Mouse (Mus musculus) intestine, embryonic 15.5 days (tissue): ENCODE measurements around the gene Usp37. TPM values are rescaled to one million over a fixed set of nuclear protein-coding genes. Genes with fewer than 3 reads are reported as not detected.
A peak's percentile ranks its signal among the peaks of the same experiment; 100 is the strongest.
"Not testable (repeated sequence)": the region's sequence is repeated elsewhere in the genome, so short reads cannot be mapped to it uniquely, and the experiment has no call there.

ENCODE experiments used
- ATAC-seq: fragments of 200-750 bp; cut with Nextera tagmentation; 2 replicates; pipeline ENCODE4 v1.8.0; 2017; ENCODE audit warnings: moderate TSS enrichment, moderate library complexity
- H3K27ac ChIP-seq: fragments of 300-500 bp; sonication (generic); 2 replicates; pipeline ENCODE4 v1.5.1; 2015; ENCODE audit warnings: mild to moderate bottlenecking, inconsistent platforms
- H3K27me3 ChIP-seq: fragments of 300-500 bp; sonication (generic); replicated peaks from 2 replicates; pipeline ENCODE4 v1.6.1; 2015; ENCODE audit warnings: inconsistent platforms
- H3K36me3 ChIP-seq: fragments of 300-500 bp; sonication (generic); 2 replicates; pipeline ENCODE4 v1.6.1; 2015; ENCODE audit warnings: inconsistent platforms
- H3K4me1 ChIP-seq: fragments of 300-500 bp; sonication (generic); replicated peaks from 2 replicates; pipeline ENCODE4 v1.6.1; 2015; ENCODE audit warnings: inconsistent platforms
- H3K4me2 ChIP-seq: fragments of 300-500 bp; sonication (generic); replicated peaks from 2 replicates; pipeline ENCODE4 v1.6.1; 2015; ENCODE audit warnings: mild to moderate bottlenecking, inconsistent platforms
- H3K4me3 ChIP-seq: fragments of 300-500 bp; sonication (generic); replicated peaks from 2 replicates; pipeline ENCODE4 v1.5.1; 2015; ENCODE audit warnings: inconsistent platforms
- H3K9ac ChIP-seq: fragments of 300-500 bp; sonication (generic); 2 replicates; pipeline ENCODE4 v1.6.1; 2015; ENCODE audit warnings: inconsistent platforms
- H3K9me3 ChIP-seq: fragments of 300-500 bp; sonication (generic); 2 replicates; pipeline ENCODE4 v1.6.1; 2016; ENCODE audit warnings: inconsistent platforms
- WGBS: fragments of 180-500 bp; shearing (Covaris S2); methylation state at CpG from one replicate; pipeline ENCODE4 v1.1.7; 2015; 5-methylcytosine and 5-hydroxymethylcytosine counted together
- polyA plus RNA-seq: library from polyadenylated mRNA; unstranded; fragments of >200 nt; fragmentation: Nextera tagmentation; extraction: Ambion mirVana; gene quantifications from 2 replicates; pipeline ENCODE4 v1.2.1, GENCODE M21; 2015

Gene Usp37
- polyA plus RNA-seq, 1 experiment from 2014 or later: 26.0 TPM

- Histone ChIP-seq H3K4me3 (peak within 1 kb of the TSS; percentile 37), H3K9ac (peak within 1 kb of the TSS; percentile 33), H3K9me3 (no peaks in the 10 kb centered on the region), H3K4me1 (peaks cover 6% of the 10 kb centered on the region; the same call in 1 of the 2 replicates), H3K4me2 (peak within 1 kb of the TSS; percentile 54), H3K27ac (peak within 1 kb of the TSS; percentile 93), H3K27me3 (no peaks in the 10 kb centered on the region), H3K36me3 (no peaks in the 10 kb centered on the region)
- ATAC-seq: peak; percentile 92
- WGBS: 28% methylated on average over 15 of the region's 15 CpGs
These were observed 135.2 kb downstream of the Usp37 start, which contains the start of gene Vil1 for GRCm38 (mm10) chr1:74408589-74409504. Vil1 (plus strand) TSS chr1:74409376.

DNA sequence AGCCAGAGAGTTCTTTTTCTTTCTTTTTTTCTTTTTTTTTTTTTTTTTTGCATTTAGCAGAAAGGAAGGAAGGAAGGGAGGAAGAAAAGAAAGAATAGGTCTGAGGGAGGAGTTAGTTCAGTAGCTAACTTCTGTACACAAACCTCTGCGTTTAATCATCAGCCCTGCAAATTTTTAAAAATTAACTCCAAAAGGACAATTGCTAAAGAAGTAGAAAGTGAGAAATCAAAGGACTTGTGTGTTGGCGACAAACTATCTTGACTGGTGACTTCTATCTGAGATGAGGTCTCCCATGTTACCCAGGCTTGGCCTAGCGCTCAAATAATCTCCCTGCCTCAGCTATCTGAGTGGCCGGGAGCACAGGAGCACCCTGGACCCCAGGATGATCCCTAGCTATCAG, 139.9 kb downstream of the Usp37 start:
- no peaks in the 10 kb centered on the region for H3K27me3 ChIP-seq
- no peak overlapping the region for H3K4me2 ChIP-seq
- 78% methylated on average over 4 of the region's 4 CpGs for WGBS
- H3K27ac ChIP-seq: no peak overlapping the region
- H3K36me3 ChIP-seq: no peaks in the 10 kb centered on the region
- H3K4me3 ChIP-seq: no peak overlapping the region
- H3K9me3 ChIP-seq: no peaks in the 10 kb centered on the region
- no peaks in the 10 kb centered on the region for H3K4me1 ChIP-seq
- H3K9ac ChIP-seq: no peak overlapping the region
- no peak for ATAC-seq

- ATAC-seq: no peak
- no peaks in the 10 kb centered on the region for H3K27me3 ChIP-seq
- no peak overlapping the region for H3K27ac ChIP-seq
- H3K36me3 ChIP-seq: no peaks in the 10 kb centered on the region
- no peaks in the 10 kb centered on the region for H3K9me3 ChIP-seq
- H3K9ac ChIP-seq: no peak overlapping the region
- 51% methylated on average over 16 of the region's 16 CpGs for WGBS
- no peak overlapping the region for H3K4me2 ChIP-seq
- H3K4me1 ChIP-seq: peaks cover 4% of the 10 kb centered on the region; the same call in 1 of the 2 replicates
- H3K4me3 ChIP-seq: no peak overlapping the region
These were observed 142.9 kb downstream of the Usp37 start for GRCm38 (mm10) chr1:74401015-74401702.

DNA sequence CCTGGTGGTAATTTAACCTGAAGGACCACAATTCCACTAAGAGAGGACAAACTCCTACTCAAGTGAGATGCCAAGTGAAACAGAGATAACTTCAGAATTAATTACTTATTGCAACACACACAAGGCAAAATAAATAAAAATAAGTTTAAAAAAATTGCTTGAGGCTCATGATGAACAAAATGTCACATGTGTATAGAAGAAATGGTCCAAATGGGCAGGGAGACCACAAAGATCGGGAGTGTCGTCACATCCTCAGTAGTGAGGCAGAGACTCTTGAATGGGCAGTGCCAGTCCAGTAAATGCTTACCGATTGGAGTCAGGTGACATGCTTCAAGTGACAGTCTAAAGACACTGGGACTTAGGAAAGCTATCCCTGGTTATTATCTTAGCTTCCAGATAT, 143.6 kb downstream of the Usp37 start:
- no peak overlapping the region for H3K9ac ChIP-seq
- no peak overlapping the region for H3K27ac ChIP-seq
- no peak overlapping the region for H3K4me2 ChIP-seq
- H3K36me3 ChIP-seq: no peaks in the 10 kb centered on the region
- H3K9me3 ChIP-seq: no peaks in the 10 kb centered on the region
- ATAC-seq: no peak
- 87% methylated on average over 3 of the region's 3 CpGs for WGBS
- H3K4me3 ChIP-seq: no peak overlapping the region
- H3K4me1 ChIP-seq: peaks cover 4% of the 10 kb centered on the region; the same call in 1 of the 2 replicates
- H3K27me3 ChIP-seq: no peaks in the 10 kb centered on the region

- Histone ChIP-seq H3K36me3 (peaks cover 13% of the 10 kb centered on the region; the same call in 1 of the 2 replicates), H3K9ac (peak overlapping the region; percentile 56), H3K27ac (peak overlapping the region; percentile 93), H3K4me1 (peaks cover 16% of the 10 kb centered on the region), H3K27me3 (no peaks in the 10 kb centered on the region), H3K4me2 (peak overlapping the region; percentile 88), H3K9me3 (no peaks in the 10 kb centered on the region), H3K4me3 (peak overlapping the region; percentile 40)
- 5% methylated on average over 11 of the region's 11 CpGs for WGBS
- peak; percentile 55 for ATAC-seq
These were observed 146.1 kb downstream of the Usp37 start for GRCm38 (mm10) chr1:74397919-74398451.

- Histone ChIP-seq H3K4me1 (peaks cover 20% of the 10 kb centered on the region), H3K4me3 (peak overlapping the region; percentile 40), H3K27ac (peak overlapping the region; percentile 93), H3K9me3 (no peaks in the 10 kb centered on the region), H3K27me3 (no peaks in the 10 kb centered on the region), H3K36me3 (peaks cover 13% of the 10 kb centered on the region; the same call in 1 of the 2 replicates), H3K9ac (peak overlapping the region; percentile 56), H3K4me2 (peak overlapping the region; percentile 88)
- peak; percentile 94 for ATAC-seq
- under 1% methylated on average over 41 of the region's 41 CpGs for WGBS
These were observed 146.7 kb downstream of the Usp37 start for GRCm38 (mm10) chr1:74397268-74397918.

- H3K27me3 ChIP-seq, H3K9me3 ChIP-seq, ATAC-seq, H3K9ac ChIP-seq: not testable (repeated sequence)
- H3K36me3 ChIP-seq: peaks cover 13% of the 10 kb centered on the region; the same call in 1 of the 2 replicates
- peak overlapping the region; percentile 40 for H3K4me3 ChIP-seq
- H3K4me1 ChIP-seq: peaks cover 20% of the 10 kb centered on the region
- 9% methylated on average over 12 of the region's 12 CpGs for WGBS
- H3K27ac ChIP-seq: peak overlapping the region; percentile 93
- peak overlapping the region; percentile 88 for H3K4me2 ChIP-seq
These were observed 147.4 kb downstream of the Usp37 start for GRCm38 (mm10) chr1:74396456-74397222.

DNA sequence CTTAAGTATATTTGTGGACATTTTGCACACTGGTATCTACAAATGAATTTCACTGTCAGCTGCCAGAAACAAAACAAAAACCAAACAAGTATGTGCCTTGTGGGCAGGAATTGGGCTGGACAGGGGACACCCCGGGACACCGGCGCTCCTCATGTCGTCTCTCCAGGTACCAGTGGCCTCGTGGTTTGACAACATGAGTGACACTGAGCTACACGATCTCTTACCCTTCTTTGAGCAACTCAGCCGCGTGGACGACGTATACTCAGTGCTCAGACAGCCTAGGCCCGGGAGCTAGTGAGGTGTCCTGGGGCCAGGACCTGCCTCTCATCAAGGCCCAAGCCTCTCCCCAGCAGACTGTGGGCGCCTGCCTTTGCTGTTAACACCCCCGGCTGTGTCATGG, 148.8 kb downstream of the Usp37 start:
- Histone ChIP-seq H3K4me3 (no peak overlapping the region), H3K4me2 (no peak overlapping the region), H3K27ac (no peak overlapping the region), H3K9me3 (no peaks in the 10 kb centered on the region), H3K4me1 (peaks cover 28% of the 10 kb centered on the region), H3K36me3 (peaks cover 13% of the 10 kb centered on the region; the same call in 1 of the 2 replicates), H3K27me3 (no peaks in the 10 kb centered on the region), H3K9ac (no peak overlapping the region)
- WGBS: 88% methylated on average over 13 of the region's 13 CpGs
- ATAC-seq: no peak

DNA sequence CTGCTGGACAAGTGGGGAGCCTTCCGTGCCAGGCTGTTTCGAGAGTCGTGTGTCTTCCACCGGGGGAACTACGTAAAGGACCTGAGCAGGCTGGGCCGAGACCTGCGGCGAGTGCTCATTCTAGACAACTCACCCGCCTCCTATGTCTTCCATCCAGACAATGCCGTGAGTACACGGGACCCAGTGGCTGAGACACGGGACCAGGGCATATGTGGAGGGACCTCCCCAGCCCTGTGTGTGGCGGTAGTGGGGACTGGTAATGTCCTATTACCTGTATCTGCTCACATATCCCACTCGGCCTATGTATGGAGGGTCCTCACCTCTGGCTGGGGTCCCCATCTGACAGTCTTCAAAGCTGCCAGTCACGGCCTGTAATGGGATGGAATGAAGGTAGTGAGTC, 149.2 kb downstream of the Usp37 start:
- H3K27me3 ChIP-seq: no peaks in the 10 kb centered on the region
- H3K9ac ChIP-seq: no peak overlapping the region
- 89% methylated on average over 15 of the region's 15 CpGs for WGBS
- H3K36me3 ChIP-seq: peaks cover 13% of the 10 kb centered on the region; the same call in 1 of the 2 replicates
- no peak overlapping the region for H3K4me2 ChIP-seq
- ATAC-seq: no peak
- H3K4me1 ChIP-seq: peaks cover 31% of the 10 kb centered on the region
- no peak overlapping the region for H3K27ac ChIP-seq
- H3K9me3 ChIP-seq: no peaks in the 10 kb centered on the region
- no peak overlapping the region for H3K4me3 ChIP-seq

- Histone ChIP-seq H3K4me2 (no peak overlapping the region), H3K4me3 (no peak overlapping the region), H3K4me1 (peaks cover 36% of the 10 kb centered on the region), H3K27me3 (no peaks in the 10 kb centered on the region), H3K9ac (no peak overlapping the region), H3K9me3 (no peaks in the 10 kb centered on the region), H3K27ac (no peak overlapping the region), H3K36me3 (peaks cover 13% of the 10 kb centered on the region; the same call in 1 of the 2 replicates)
- no peak for ATAC-seq
- 89% methylated on average over 9 of the region's 9 CpGs for WGBS
These were observed 149.8 kb downstream of the Usp37 start for GRCm38 (mm10) chr1:74394311-74394710.

- H3K9me3 ChIP-seq: no peaks in the 10 kb centered on the region
- H3K4me2 ChIP-seq: peak overlapping the region; percentile 94
- 0 out of 2 replicates have a peak overlapping the region, but pooled peaks have one; percentile 85 for H3K4me3 ChIP-seq
- no peak for ATAC-seq
- H3K4me1 ChIP-seq: peaks cover 39% of the 10 kb centered on the region
- no peak overlapping the region for H3K9ac ChIP-seq
- H3K36me3 ChIP-seq: peaks cover 13% of the 10 kb centered on the region; the same call in 1 of the 2 replicates
- no peaks in the 10 kb centered on the region for H3K27me3 ChIP-seq
- 83% methylated on average over 9 of the region's 9 CpGs for WGBS
- peak overlapping the region; percentile 15; the same call in 1 of the 2 replicates for H3K27ac ChIP-seq
These were observed 150.4 kb downstream of the Usp37 start for GRCm38 (mm10) chr1:74393697-74394096.
